Mouse (Mus musculus) ES-Bruce4 (cell line): Measurements from ENCODE around the gene Sec24d.

Source experiments
- CTCF ChIP-seq: IDR thresholded peaks from one replicate; pipeline ENCODE4 v1.8.1; 2011; ENCODE audit warnings: low read depth, low read length
- POLR2A ChIP-seq: IDR thresholded peaks from one replicate; pipeline ENCODE4 v1.8.1; 2011; ENCODE audit warnings: low read length; ENCODE audit not compliant: insufficient read depth

DNA sequence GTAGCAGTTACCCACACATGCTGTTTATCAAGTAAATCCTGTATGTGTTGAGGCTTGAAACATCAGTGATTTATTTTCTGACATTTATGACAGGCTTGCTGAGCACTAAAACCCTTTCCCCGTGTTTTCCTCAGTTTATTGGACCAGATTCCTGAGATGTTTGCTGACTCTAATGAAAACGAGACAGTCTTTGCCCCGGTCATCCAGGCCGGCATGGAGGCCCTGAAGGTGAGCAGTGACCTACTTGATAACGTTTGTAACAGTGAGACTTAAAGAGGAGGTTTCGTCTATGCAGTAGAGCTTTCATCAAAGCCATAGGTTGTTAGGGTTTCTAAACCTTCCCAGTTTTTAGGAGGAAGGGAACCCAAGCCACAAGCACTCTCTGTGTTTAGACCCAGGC is 76.4 kb downstream of the Sec24d start:
- TF ChIP-seq POLR2A (no peak), CTCF (no peak)
